Mouse (Mus musculus) lung, postnatal 0 days (tissue): ENCODE data around the gene Cars. TPM values are rescaled to one million over a fixed set of nuclear protein-coding genes. Genes with fewer than 3 reads are reported as not detected.
A peak's percentile ranks its signal among the peaks of the same experiment; 100 is the strongest.

Experiments
- ATAC-seq: fragments of 200-750 bp; cut with Nextera tagmentation; 2 replicates; pipeline ENCODE4 v1.8.0; 2017; ENCODE audit warnings: moderate library complexity
- DNase-seq: peaks from one replicate; pipeline ENCODE4 v3.0.0-alpha.2; 2016; ENCODE audit warnings: low spot score
- H3K27ac ChIP-seq: fragments of 300-500 bp; sonication (generic); 2 replicates; pipeline ENCODE4 v1.5.1; 2014; ENCODE audit warnings: antibody characterized with exemption, mild to moderate bottlenecking, low read length, mixed read lengths
- H3K27me3 ChIP-seq: fragments of 300-500 bp; sonication (generic); replicated peaks from 2 replicates; pipeline ENCODE4 v1.6.1; 2014; ENCODE audit warnings: low read length, mixed read lengths; ENCODE audit not compliant: insufficient read depth
- H3K36me3 ChIP-seq: fragments of 300-500 bp; sonication (generic); 2 replicates; pipeline ENCODE4 v1.6.1; 2014; ENCODE audit warnings: low read length, mixed read lengths; ENCODE audit not compliant: insufficient read depth
- H3K4me1 ChIP-seq: fragments of 300-500 bp; sonication (generic); 2 replicates; pipeline ENCODE4 v1.6.1; 2014; ENCODE audit warnings: antibody characterized with exemption, low read depth, low read length, mixed read lengths; ENCODE audit not compliant: insufficient read depth
- H3K4me2 ChIP-seq: fragments of 300-500 bp; sonication (generic); replicated peaks from 2 replicates; pipeline ENCODE4 v1.6.1; 2014; ENCODE audit warnings: low read depth, mild to moderate bottlenecking, low read length, moderate library complexity, mixed read lengths
- H3K4me3 ChIP-seq: fragments of 300-500 bp; sonication (generic); 2 replicates; pipeline ENCODE4 v1.5.1; 2014; ENCODE audit warnings: low read depth, low read length
- H3K9ac ChIP-seq: fragments of 300-500 bp; sonication (generic); replicated peaks from 2 replicates; pipeline ENCODE4 v1.6.1; 2014; ENCODE audit warnings: low read depth, mild to moderate bottlenecking
- H3K9me3 ChIP-seq: fragments of 300-500 bp; sonication (generic); 2 replicates; pipeline ENCODE4 v1.6.1; 2016; ENCODE audit warnings: low read length, mixed read lengths
- CTCF ChIP-seq: IDR thresholded peaks from 2 replicates; pipeline ENCODE4 v1.5.1; 2016; ENCODE audit warnings: antibody characterized with exemption, mild to moderate bottlenecking
- EP300 ChIP-seq: IDR thresholded peaks from 2 replicates; pipeline ENCODE4 v1.6.1; 2016; ENCODE audit warnings: antibody characterized with exemption, mild to moderate bottlenecking, control low read depth
- WGBS: fragments of 180-500 bp; shearing (Covaris S2); extraction: QIAGEN DNeasy Blood & Tissue Kit; methylation state at CpG from one replicate; pipeline ENCODE4 v1.1.7; 2014; 5-methylcytosine and 5-hydroxymethylcytosine counted together
- polyA plus RNA-seq: library from polyadenylated mRNA; unstranded; fragments of >200 nt; fragmentation: Nextera tagmentation; extraction: Ambion mirVana; gene quantifications from 2 replicates; pipeline ENCODE4 v1.2.1, GENCODE M21; 2015

Gene Cars
- polyA plus RNA-seq, 1 experiment from 2014 or later = 24.4 TPM

GRCm38 (mm10) chr7:143614404-143615135 lies 14.7 kb upstream of the Cars start:
- no peaks in the 10 kb centered on the region for H3K27me3 ChIP-seq
- no peak overlapping the region for H3K4me3 ChIP-seq
- ATAC-seq (peak; percentile 92), DNase-seq (peak; percentile 86)
- WGBS = 22% methylated on average over 9 of the region's 9 CpGs
- no peaks in the 10 kb centered on the region for H3K4me1 ChIP-seq
- no peak overlapping the region for H3K9ac ChIP-seq
- peak; percentile 78 for TF ChIP-seq EP300
- no peak for TF ChIP-seq CTCF
- no peak overlapping the region for H3K4me2 ChIP-seq
- no peaks in the 10 kb centered on the region for H3K36me3 ChIP-seq
- H3K9me3 ChIP-seq = no peaks in the 10 kb centered on the region
- peak overlapping the region; percentile 65 for H3K27ac ChIP-seq

GRCm38 (mm10) chr7:143612215-143612614 lies 12.3 kb upstream of the Cars start:
- H3K9me3 ChIP-seq = no peaks in the 10 kb centered on the region
- no peaks in the 10 kb centered on the region for H3K36me3 ChIP-seq
- H3K27me3 ChIP-seq = no peaks in the 10 kb centered on the region
- ATAC-seq (no peak), DNase-seq (no peak)
- no peak overlapping the region for H3K4me3 ChIP-seq
- H3K4me2 ChIP-seq = no peak overlapping the region
- H3K4me1 ChIP-seq = no peaks in the 10 kb centered on the region
- no peak overlapping the region for H3K9ac ChIP-seq
- TF ChIP-seq CTCF (peak; percentile 53), EP300 (no peak)
- no peak overlapping the region for H3K27ac ChIP-seq
- WGBS = 53% methylated on average over 3 of the region's 3 CpGs

- Histone ChIP-seq H3K36me3 (no peaks in the 10 kb centered on the region), H3K9ac (no peak overlapping the region), H3K4me2 (no peak overlapping the region), H3K9me3 (no peaks in the 10 kb centered on the region), H3K27ac (no peak overlapping the region), H3K4me1 (no peaks in the 10 kb centered on the region), H3K4me3 (no peak overlapping the region), H3K27me3 (no peaks in the 10 kb centered on the region)
- no peak for DNase-seq
- ATAC-seq = no peak
- 66% methylated on average over 3 of the region's 3 CpGs for WGBS
- no peak for TF ChIP-seq CTCF
- no peak for TF ChIP-seq EP300
Measured at GRCm38 (mm10) chr7:143605321-143605720, 5.4 kb upstream of the Cars start.

GRCm38 (mm10) chr7:143604889-143605288 lies 5.0 kb upstream of the Cars start:
- Histone ChIP-seq H3K4me2 (no peak overlapping the region), H3K4me3 (no peak overlapping the region), H3K9me3 (no peaks in the 10 kb centered on the region), H3K9ac (no peak overlapping the region), H3K27me3 (no peaks in the 10 kb centered on the region), H3K36me3 (no peaks in the 10 kb centered on the region), H3K4me1 (no peaks in the 10 kb centered on the region), H3K27ac (no peak overlapping the region)
- WGBS = 58% methylated on average over 2 of the region's 2 CpGs
- DNase-seq (no peak), ATAC-seq (no peak)
- TF ChIP-seq EP300 = no peak
- TF ChIP-seq CTCF = no peak

GRCm38 (mm10) chr7:143601705-143602104 lies 1.8 kb upstream of the Cars start:
- TF ChIP-seq EP300 = no peak
- TF ChIP-seq CTCF = peak; percentile 33
- no peak overlapping the region for H3K9ac ChIP-seq
- no peak overlapping the region for H3K4me3 ChIP-seq
- DNase-seq = no peak
- no peak overlapping the region for H3K27ac ChIP-seq
- no peak for ATAC-seq
- no peaks in the 10 kb centered on the region for H3K27me3 ChIP-seq
- WGBS = 85% methylated on average over 2 of the region's 2 CpGs
- H3K9me3 ChIP-seq = no peaks in the 10 kb centered on the region
- H3K4me2 ChIP-seq = no peak overlapping the region
- no peaks in the 10 kb centered on the region for H3K36me3 ChIP-seq
- peaks cover 2% of the 10 kb centered on the region; the same call in 1 of the 2 replicates for H3K4me1 ChIP-seq

- H3K27ac ChIP-seq = no peak overlapping the region
Measured at GRCm38 (mm10) chr7:143600231-143600740, 396 bp upstream of the Cars start.

More at GRCm38 (mm10) chr7:143600231-143600740, 396 bp upstream of the Cars start:
- TF ChIP-seq EP300 (no peak), CTCF (no peak)
- ATAC-seq (no peak), DNase-seq (no peak)
- Histone ChIP-seq H3K9me3 (no peaks in the 10 kb centered on the region), H3K27me3 (no peaks in the 10 kb centered on the region), H3K36me3 (no peaks in the 10 kb centered on the region), H3K4me1 (peaks cover 2% of the 10 kb centered on the region; the same call in 1 of the 2 replicates), H3K4me2 (peak overlapping the region; percentile 89), H3K4me3 (peak overlapping the region; percentile 85), H3K9ac (no peak overlapping the region)
- 9% methylated on average over 15 of the region's 15 CpGs for WGBS
